Mouse (Mus musculus): ENCODE data around the gene 4933406M09Rik.

The 4933406M09Rik gene

GRCm38 (mm10) chr1:134433473-134433872, 47.7 kb downstream of the 4933406M09Rik start:
- DNase-seq (ENCODE audit: low spot score): no peak

GRCm38 (mm10) chr1:134435414-134435813, 49.7 kb downstream of the 4933406M09Rik start:
- DNase-seq (ENCODE audit: low spot score): no peak

GRCm38 (mm10) chr1:134440437-134440836, 54.7 kb downstream of the 4933406M09Rik start:
- DNase-seq (ENCODE audit: low spot score): no peak

Data from layer of hippocampus, adult 11-12 months (tissue).